Mouse (Mus musculus) brain, embryonic 18.5 days (tissue): Measurements from ENCODE around the gene Rab31.

ENCODE experiments used
- DNase-seq: peaks from one replicate; pipeline ENCODE4 v3.0.0-alpha.2; 2012; ENCODE audit warnings: low read depth, low spot score

Gene Rab31

DNA sequence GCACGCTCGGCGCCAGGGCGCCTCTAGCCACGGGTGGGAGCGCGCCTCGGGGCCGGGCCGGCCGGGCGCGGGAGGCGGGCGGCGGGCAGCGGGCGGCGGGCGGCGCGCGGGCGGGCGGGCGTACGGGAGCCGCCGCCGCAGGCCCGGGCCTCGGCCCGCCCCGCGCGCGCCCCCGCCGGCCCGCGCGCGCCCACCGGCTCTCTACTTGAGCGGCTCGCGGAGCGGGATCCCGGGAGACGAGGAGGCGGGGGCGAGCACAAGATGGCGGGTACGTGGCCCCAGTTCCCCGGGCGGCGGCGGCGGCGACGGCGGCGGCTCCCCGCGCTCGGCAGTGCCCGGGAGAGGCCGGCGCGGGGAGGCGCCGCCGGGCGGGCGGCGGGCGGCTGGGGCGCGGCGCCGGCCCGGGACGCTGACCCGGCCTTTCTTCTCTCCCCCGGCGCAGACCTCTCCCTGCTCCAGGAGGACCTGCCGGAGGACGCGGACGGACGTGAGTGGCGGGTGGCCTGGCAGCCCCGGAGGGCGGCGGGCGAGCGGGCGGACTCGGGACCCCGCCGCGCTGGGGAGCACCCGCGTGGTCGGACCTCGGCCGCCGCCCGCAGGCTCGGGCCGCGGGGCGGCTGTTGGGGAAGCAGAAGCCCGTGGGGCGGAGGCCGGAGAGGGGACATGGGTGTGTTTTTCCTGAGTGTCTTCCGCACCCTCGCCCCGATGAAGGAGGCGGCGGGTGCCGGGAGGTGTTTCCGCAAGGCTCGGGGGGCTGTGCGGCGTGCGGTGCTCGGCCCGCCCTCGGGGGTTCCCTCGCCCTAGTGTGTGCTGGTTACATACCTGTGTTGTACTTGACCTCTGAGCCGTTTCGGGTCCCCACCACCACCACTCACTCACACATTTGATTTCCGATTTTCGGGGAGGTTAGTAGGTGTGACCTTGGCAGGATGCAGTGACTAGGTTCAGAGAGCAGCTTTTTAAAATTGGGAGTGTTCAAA lies 10.9 kb upstream of the Rab31 start:
- no peak for DNase-seq

DNA sequence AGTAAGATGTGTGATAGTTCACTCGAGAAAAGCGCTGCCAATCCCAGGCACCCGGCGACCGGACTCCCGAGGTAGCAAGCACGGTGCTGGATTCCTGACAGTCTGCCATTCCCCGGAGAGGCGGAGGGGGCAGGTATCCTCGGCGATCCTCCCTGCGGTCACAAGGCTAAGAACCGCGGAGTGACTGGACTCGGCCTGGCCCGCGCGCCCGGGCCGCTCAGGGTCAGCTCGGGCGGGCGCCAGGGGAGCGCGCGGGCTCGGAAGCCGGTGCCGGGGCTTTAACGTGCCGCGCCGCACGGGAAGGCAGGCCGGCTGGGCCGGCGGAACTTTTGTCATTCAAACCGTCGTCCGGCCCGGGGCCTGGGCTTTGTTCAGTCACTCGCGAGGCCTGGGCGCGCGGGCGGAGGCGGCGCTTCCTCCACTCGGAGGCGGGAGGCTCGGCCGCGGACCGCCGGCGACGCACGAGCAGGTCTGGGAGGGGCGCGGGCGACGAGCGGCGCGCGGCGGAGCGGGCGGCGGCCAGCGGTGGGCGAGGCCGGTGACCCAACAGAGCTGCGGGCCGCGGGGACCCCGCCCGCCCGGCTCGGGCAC lies 10.1 kb upstream of the Rab31 start, which contains the start of gene Ppp4r1:
Gene Ppp4r1 (plus strand): TSS at position 23 of the 591 bp plus-strand sequence.
- DNase-seq: no peak

DNA sequence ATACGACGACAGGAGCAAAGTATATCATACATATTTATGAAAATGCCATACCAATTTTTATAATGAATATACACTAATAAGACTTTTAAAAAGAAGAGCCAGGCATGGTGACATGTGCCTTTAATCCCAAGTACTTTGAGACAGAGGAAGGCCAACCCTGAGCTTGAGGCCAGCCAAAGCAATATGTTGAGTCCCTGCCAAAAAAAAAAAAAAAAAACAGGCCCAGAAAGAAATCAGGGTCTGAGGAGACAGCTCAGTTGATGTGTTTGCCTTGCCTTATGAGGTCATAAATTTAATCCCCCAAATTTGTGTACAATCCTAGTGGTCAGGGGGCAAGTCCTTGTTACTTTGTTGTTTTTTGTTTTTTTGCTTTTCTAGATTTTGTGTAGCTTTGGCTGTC lies 8.4 kb upstream of the Rab31 start:
- no peak for DNase-seq

DNA sequence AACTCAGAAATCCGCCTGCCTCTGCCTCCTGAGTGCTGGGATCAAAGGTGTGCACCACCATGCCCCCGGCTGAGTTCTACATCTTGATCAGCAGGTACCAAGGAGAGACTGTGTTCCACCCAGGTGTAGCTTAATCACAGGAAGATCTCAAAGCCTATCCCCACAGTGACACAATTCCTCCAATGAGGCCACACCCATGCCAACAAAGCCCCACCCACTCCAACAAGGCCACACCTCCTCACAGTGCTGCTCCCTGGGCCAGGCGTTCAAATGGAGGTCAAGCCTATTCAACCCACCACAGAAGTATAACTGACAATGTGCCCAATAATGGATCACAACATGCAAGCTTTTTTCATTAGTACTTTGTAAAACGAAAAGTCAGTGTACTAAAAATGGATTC lies 4.9 kb upstream of the Rab31 start:
- DNase-seq: no peak

DNA sequence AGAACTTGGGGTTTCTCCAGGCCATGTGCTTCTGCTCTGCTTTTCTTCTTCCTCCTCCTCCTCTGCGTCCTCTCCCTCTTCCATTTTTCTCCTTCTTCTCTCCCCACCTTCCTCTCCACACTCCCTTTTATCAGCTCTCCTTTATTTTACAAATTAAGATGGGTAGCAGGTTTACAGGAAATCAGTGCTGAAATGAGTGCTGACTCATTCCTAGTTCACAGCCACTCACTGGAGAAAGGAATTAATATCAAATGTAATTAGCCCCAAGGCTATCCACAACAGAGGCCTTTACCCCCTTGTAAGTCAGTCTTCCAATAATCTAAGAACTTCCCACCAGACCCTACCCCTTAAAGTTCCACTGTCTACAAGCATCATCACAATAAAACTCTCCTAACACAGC lies 3.7 kb upstream of the Rab31 start:
- DNase-seq: no peak

DNA sequence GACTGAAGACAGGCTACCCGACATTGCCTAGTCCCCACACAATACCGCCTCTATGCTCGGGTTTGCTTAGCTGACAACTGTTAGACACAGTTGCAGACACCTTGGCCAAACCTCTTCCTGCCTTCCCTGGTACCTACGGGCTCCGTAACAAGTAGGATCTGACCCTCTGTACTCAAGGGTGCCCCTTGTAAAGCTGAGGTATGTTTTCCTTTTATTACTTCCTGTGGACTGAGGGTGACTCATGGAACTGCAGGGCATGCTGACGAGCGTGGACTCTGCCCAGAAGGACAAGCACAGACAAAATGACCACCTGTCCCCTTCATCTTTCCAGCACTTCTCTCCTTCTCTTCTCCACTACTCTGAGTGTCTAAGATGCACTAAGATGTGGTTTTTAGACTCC lies 1.9 kb upstream of the Rab31 start:
- no peak for DNase-seq

DNA sequence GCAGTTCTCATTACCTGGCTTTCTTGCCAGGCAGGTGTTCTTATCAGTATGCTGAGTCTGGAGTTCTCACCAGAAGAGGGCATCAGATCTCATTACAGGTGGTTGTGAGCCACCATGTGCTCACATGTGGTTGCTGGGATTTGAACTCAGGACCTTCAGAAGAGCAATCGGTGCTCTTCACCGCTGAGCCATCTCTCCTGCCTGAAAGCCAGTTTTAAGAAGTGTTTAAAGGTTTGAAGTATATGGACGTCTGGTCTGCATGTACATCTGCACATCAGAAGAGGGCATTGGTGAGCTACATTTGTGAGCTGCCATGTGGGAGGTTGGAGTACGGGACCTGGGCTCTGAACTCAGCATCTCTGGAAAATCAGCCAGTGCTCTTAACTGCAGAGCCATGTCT lies 1.1 kb upstream of the Rab31 start:
- no peak for DNase-seq

DNA sequence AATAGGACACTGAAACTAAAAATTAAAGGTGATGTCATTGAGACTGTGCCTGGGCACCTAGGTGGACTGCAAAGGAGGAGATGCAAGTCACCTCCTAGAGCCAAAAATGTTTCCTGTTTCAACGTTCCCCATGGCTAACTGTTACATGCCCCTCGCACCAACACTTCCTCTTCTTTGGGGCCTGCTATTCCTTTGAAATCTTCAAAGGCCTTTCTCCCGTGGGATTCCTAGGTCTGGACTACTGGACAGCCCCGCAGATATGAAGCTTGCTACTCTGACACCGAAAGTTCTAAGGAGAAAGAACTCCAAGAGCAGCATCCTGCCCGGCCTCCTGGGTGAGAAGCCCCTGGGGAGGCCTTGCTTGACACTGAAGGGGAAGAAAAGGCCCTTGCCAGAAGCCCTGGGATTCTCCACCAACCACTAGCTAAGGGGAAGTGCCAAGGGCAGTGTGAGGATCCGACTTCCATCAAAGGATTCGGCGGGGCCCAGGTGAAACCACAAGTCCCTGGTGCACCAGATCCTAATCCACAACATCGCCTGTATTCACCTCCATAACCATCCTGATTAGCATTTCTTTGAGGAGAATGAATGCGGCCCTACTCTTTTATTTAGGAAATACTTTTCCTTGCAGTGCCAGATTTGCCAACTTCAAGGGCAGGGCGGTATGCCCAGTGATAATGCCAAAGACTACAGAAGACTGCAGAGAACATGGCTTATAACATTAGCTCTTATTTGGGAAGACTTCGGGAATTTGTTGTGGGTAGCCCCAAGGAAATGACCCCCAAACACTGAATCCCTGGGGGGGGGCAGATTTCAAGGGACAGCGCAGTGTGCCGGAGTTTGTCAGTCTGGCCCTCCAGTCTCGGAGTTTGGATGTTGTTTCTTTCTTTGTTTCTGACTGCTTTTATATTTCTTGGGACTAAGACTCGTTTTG lies 1.3 kb downstream of the Rab31 start:
- no peak for DNase-seq

DNA sequence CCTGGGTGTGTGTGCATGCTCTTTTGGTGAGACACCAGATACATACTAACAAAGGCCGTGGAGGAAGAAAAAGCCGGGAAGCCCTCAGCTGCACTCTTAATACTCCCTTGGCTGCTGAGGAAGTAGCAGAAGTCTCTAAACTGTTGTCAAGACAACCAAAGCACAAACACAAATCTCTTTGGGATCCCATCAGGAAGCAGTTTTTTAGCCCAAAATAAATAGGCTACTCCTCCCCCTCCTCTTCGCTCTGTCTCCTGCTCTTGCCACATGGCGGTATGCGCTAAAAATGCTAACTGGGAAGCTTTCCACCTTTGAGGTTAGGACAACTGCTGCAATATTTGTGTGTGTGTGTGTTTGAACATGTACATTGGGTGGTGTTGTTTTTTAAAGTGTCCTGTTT lies 4.1 kb downstream of the Rab31 start:
- DNase-seq: no peak

DNA sequence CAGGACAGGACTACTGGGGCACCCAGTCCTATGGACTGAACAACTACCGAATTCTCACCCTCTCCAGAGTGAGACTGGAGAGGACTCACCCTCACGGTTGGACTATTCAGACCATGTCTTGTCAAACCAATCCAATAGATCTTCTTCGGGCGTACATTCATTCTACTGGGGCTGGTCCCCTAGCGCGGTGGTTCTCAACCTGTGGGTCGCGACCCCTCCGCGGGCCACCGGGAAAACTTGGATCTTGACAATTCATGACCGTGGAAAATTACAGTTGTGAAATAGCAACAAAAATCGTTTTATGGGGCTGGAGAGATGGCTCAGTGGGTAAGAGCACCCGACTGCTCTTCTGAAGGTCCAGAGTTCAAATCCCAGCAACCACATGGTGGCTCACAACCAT lies 9.3 kb downstream of the Rab31 start:
- no peak for DNase-seq

DNA sequence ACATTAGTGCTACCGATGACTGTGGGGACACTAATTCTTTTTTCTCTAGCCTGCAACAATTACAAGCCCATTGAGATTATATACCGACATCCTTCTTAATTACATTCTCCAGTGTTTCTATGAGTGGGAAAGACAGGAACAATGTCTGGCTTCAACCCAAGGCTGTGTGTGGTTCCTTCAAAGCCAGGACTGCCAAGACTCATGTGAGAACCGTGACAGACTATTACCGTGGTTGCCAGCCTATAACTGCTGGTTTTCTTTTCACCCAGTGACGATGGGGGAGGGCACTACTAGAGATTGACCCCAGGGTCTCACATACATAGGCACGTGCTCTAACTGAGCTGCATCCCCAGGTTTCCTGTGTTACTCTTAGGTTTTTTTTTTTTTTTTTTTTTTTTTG lies 15.4 kb downstream of the Rab31 start:
- DNase-seq: no peak

DNA sequence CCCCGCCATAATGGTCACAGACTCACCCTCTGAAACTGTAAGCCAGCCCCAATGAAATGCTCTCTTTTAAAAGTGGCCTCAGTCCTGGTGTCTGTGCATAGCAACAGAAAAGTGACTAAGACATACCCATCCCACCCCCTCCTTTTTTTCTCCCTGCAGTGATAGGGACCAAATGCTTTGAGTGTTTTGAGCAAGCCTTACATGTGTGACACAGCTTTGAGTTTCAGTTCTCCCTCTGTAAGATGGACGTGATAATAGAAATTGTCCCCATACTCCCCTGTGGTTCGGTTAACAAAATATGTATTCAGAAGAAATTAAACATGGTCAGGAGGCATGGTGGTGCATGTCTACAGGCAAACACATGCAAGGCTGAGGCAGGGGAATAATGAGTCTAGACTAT lies 16.7 kb downstream of the Rab31 start:
- no peak for DNase-seq

DNA sequence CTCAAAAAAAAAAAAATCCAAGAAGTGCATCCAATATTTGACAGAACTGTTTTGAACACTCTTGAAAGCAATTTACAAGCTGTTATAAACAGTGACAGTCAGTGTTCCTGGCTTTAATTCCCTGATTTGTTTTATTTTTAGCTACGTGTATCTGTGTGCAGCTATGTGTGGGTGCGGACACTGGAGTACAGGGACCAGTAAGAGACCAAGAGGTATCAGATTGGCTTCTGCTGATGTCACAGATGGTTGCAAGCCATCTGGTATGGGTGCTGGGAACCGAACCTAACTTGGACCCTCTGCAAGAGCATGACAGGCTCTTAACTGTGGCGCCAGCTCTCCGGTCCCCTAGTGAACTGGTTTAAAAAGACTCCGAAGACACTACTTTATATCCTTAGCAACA lies 19.4 kb downstream of the Rab31 start:
- DNase-seq: no peak

DNA sequence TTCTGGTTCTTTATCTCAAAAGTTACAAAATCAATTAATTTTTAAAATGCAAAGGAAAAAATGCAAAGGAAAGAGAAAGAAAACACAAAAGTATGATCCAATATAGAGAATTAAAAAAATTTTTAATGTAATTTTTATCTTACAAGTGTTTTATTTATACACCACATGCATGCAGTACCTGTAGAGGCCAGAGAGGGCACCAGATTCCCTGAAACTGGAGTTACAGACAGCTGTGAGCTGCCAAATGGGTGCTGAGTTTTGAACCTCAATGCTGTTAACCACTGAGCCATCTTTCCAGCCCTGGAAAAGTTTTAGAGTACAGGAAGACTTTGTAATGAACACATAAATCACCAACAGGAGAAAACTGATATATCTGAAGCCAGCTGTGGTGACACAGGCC lies 22.3 kb downstream of the Rab31 start:
- DNase-seq: no peak

DNA sequence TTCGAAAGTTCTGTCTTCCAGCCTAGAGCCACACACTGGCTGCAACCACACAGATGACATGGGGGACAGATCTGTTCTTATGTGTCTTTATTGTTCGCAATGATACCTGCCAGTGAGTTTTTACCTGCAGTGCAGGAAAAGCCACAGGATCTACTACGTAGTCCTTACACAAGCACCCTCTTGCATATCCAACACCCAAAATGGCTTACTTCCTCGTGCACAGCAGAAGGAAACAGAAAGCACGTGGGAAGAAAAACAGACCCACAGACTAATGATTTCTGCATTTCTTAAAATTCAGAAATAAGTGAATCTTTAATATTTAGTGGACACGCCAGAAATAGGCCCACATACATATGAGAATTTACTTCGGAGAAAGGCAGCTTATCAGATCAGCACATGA lies 22.7 kb downstream of the Rab31 start:
- no peak for DNase-seq

DNA sequence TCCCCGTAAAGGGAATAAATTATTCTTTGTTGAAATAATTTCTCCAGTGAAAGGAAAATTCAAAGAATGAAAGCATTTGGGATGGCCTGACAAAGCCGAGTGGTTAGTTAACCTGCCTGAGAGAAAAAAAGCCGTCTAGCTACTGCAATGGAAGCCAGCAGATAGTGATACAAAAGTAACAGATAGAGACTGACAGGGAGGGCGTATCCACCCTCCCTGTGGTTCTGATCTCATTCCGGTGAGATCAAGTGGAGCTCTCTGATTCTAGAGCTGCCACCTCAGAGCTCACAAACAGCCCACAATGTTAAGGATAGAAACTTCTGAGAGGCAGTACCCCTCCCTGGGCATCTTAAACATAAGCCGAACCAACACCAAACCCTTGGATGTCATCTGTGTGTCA lies 23.6 kb downstream of the Rab31 start:
- DNase-seq: no peak

DNA sequence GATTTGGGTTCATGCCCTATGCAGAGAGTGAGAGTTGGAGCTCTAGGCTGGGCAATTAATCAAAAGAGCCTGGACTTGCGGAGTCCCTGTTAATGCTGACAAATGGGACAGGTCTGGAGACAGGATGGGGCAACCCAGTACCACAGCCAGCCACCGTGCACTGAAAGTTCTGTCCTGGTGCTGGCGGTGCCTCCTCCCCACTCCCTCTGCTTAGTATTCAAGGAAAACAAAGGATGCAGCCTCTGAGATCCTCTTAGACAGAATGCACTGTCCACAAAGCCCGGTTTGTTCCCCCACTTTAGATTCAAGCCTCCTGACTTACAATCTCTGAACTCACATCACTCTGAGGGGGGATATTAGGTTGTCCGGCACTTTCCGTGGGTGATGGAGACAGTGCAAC lies 26.2 kb downstream of the Rab31 start:
- DNase-seq: no peak

DNA sequence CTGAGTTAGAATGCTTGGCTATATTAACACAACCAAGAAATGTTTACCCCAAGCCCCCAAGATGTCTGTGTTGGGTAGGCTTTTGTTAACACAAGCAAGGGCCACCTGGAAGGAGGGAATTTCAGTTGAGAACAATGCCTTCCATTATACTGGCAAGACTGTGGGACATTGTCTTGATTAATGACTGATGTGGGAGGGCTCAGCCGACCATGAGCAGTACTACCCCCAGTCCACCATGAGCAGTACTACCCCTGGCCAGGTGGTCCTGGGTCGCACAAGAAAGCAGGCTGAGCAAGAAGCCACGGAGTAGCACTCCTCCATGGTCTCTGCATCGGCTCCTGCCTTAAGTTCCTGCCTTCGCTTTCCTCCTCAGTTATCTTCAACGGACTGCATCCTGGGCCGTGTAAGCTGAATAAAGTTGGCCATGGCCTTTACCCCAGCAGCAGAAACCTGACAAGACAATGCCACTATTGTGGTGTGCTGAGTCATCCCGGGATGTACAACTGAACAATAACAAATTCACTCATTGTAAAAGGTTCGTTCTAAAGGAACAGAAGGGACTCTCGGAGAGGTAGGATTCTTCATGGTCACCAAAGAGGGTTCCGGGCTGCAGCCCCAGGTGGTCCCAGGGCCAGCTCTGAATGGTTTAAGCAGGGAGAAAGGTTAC lies 28.8 kb downstream of the Rab31 start:
- no peak for DNase-seq

DNA sequence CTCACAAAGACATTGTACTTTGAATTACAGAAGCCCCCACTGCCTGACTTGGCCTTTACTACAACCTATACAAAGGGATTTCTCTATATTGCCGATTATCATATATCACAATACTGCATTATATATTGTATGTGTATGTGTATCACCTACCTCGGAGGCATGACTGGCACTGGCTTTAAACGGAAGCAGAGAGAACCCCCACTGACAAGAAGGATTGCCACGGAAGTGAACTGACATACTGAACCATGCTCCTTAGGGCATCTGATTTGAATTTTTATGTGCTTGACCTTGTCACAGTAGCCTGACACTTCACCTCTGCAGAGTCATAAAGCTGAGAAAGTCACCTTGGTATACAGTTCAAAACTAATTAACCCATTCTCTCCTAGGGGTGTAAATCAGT lies 29.6 kb downstream of the Rab31 start:
- DNase-seq: no peak

DNA sequence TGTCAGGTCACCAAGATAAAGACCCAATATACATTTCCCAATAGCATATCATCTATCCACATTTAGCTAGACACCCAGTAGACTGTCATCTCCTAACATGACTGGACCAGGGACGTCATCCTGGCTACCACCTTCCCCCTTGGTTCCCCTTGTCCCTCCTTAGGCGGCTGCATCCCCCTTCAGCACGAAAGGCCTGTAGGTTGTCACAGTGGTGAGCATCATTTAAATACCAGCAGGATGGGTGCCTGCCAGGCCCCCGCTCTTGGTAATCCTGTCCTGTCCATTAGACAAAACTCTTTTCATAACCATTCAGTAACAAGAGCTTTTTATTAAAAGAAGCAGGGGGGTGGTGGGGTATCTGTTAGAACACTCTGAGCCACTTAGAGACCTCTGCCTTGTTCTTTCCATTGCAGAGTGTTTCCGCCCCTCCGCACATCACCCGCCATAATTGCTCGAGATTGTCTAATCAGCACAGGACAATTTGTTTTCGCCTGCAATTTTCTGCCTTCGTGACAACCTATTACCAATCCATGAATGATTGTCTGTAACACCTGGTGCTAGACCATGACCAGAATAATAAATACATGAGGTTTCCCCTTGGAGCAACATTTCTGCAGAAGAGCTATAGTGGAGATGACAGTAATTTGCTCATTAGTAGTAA lies 30.2 kb downstream of the Rab31 start:
- DNase-seq: no peak

DNA sequence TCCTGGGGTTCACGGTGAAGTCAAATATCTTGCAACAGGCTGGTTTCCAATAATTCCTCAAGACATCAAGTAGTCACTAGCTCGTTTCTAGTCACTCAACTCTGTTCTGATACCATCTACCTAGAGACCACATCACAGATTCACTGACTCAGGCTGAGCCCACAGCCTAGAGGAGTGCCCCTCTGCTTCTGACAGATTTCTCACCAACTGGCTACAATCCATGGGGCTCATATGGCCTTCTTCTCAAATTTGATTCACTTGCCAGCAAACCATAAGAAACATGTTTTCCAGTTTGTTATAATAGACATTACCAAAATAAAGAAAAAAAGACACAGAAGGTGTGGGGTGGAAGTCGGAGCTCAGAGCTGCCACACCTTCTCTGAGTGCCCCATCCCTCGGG lies 31.0 kb downstream of the Rab31 start:
- DNase-seq: no peak
